ENCODE assay signal across 8 mouse cellular contexts in the genomic region with DNA sequence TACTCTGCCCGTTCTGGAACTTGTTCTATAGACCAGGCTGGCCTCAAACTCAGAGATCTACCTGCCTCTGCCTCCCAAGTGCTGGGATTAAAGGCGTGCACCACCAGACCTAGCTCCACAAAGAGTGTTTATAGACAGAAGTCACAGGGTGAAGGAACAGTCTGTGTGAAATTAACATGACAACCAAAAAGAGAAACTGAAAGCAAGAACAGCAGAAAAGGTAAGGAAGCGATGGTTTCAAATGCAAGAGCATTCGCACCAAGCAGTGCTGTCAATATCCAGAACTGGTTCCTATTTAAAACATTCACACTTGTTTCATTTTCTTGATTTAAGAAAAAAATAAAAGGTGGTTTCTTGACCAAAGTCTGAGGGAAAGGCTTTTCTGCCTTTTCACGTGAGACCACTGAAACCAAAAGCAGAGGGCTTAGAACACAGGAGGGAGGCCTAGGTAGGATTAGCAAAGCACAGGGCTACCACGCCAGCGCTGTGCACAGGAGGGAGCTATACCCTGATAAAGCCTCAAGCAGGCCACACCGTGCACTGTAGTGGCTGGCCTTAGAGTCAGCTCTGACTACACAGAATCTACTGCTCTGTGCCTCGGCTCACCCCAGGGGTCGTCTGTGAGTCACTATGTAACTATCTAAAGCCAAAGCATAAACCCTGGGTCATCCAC. TPM values are rescaled to one million over a fixed set of nuclear protein-coding genes. Genes with fewer than 3 reads are reported as not detected.
DNase-seq lines count a peak whose midpoint lies in the region; ATAC-seq lines count a peak whose summit lies in the region.

No protein-coding gene starts in this region.

- no peak overlapping the region for H3K9ac ChIP-seq in hindbrain, embryonic 11.5 days (ENCODE audit: low read depth, low read length)
- no peak overlapping the region for H3K9ac ChIP-seq in hindbrain, embryonic 16.5 days (ENCODE audit: low read depth, low read length)
- no peak overlapping the region for H3K9ac ChIP-seq in kidney, embryonic 16.5 days (replicated peaks; ENCODE audit: low read length)

- no peak overlapping the region for H3K4me3 ChIP-seq in hindbrain, embryonic 11.5 days (ENCODE audit: low read depth, low read length)
- no peak overlapping the region for H3K4me3 ChIP-seq in hindbrain, embryonic 16.5 days (ENCODE audit: low read length)
- no peak overlapping the region for H3K4me3 ChIP-seq in kidney, embryonic 16.5 days (ENCODE audit: low read length)

- H3K27ac ChIP-seq in hindbrain, embryonic 11.5 days (ENCODE audit: low read depth, low read length), result no peak overlapping the region
- H3K27ac ChIP-seq in hindbrain, embryonic 16.5 days (ENCODE audit: low read depth, low read length), result no peak overlapping the region
- no peak overlapping the region for H3K27ac ChIP-seq in kidney, embryonic 16.5 days (ENCODE audit: low read length)

- ATAC-seq in hindbrain, embryonic 11.5 days (ENCODE audit: low FRiP score), result no peak
- no peak for ATAC-seq in hindbrain, embryonic 16.5 days
- ATAC-seq in kidney, embryonic 16.5 days (ENCODE audit: low FRiP score, low TSS enrichment), result peak; percentile 73
- ATAC-seq in megakaryocyte, adult 5-6 weeks (ENCODE audit: poor library complexity, severe bottlenecking), result peak; percentile 76

- H3K27me3 ChIP-seq in hindbrain, embryonic 11.5 days (ENCODE audit: control insufficient read depth, insufficient read depth, low read length), result no peaks in the 10 kb centered on the region
- H3K27me3 ChIP-seq in hindbrain, embryonic 16.5 days (replicated peaks; ENCODE audit: control insufficient read depth, insufficient read depth, low read length), result no peaks in the 10 kb centered on the region
- no peaks in the 10 kb centered on the region for H3K27me3 ChIP-seq in kidney, embryonic 16.5 days (ENCODE audit: insufficient read depth, low read length)

- no peaks in the 10 kb centered on the region for H3K36me3 ChIP-seq in hindbrain, embryonic 11.5 days (ENCODE audit: control insufficient read depth, insufficient read depth, low read length)
- no peaks in the 10 kb centered on the region for H3K36me3 ChIP-seq in hindbrain, embryonic 16.5 days (ENCODE audit: control insufficient read depth, insufficient read depth, low read length)
- H3K36me3 ChIP-seq in kidney, embryonic 16.5 days (ENCODE audit: insufficient read depth, low read length), result no peaks in the 10 kb centered on the region

- WGBS in hindbrain, embryonic 11.5 days, result 55% methylated on average over 10 of the region's 10 CpGs
- 49% methylated on average over 10 of the region's 10 CpGs for WGBS in hindbrain, embryonic 16.5 days
- 60% methylated on average over 10 of the region's 10 CpGs for WGBS in kidney, embryonic 16.5 days

- no peaks in the 10 kb centered on the region for H3K4me1 ChIP-seq in hindbrain, embryonic 11.5 days (replicated peaks; ENCODE audit: control insufficient read depth, insufficient read depth, low read length)
- H3K4me1 ChIP-seq in hindbrain, embryonic 16.5 days (ENCODE audit: control insufficient read depth, insufficient read depth, low read depth, low read length), result peaks cover 2% of the 10 kb centered on the region; the same call in 1 of the 2 replicates
- H3K4me1 ChIP-seq in kidney, embryonic 16.5 days (ENCODE audit: insufficient read depth, low read length), result peaks cover 19% of the 10 kb centered on the region; the same call in 1 of the 2 replicates

- H3K4me2 ChIP-seq in hindbrain, embryonic 11.5 days (replicated peaks; ENCODE audit: low read depth, low read length), result no peak overlapping the region
- H3K4me2 ChIP-seq in hindbrain, embryonic 16.5 days (ENCODE audit: low read length), result no peak overlapping the region
- no peak overlapping the region for H3K4me2 ChIP-seq in kidney, embryonic 16.5 days (replicated peaks; ENCODE audit: low read depth, low read length)

- no peaks in the 10 kb centered on the region for H3K9me3 ChIP-seq in hindbrain, embryonic 11.5 days (ENCODE audit: control insufficient read depth, low read length)
- H3K9me3 ChIP-seq in hindbrain, embryonic 16.5 days (ENCODE audit: control insufficient read depth, low read length), result no peaks in the 10 kb centered on the region
- no peaks in the 10 kb centered on the region for H3K9me3 ChIP-seq in kidney, embryonic 16.5 days (ENCODE audit: low read length)

- peak; percentile 4 for DNase-seq in hindbrain, embryonic 11.5 days (ENCODE audit: low spot score)
- DNase-seq in Muller cell, postnatal 12 days (ENCODE audit: inconsistent ontology term), result peak; percentile 86
- peak; percentile 34 for DNase-seq in fibroblast of lung, adult 2 months (ENCODE audit: low read depth)
- DNase-seq in frontal cortex, postnatal 14 days (ENCODE audit: low spot score in 2 of 2), result no peak
- no peak for DNase-seq in layer of hippocampus, postnatal 14 days (ENCODE audit: low spot score in 2 of 2)

RNA-seq across cellular contexts. Expression of gene Pias1, which starts 15.5 kb away (rescaled TPM):
- polyA plus RNA-seq in hindbrain, embryonic 11.5 days (2014; fragmentation: Nextera tagmentation; extraction: Ambion mirVana), result 70.8 and 71.5 TPM in 2 replicates
- polyA plus RNA-seq in hindbrain, embryonic 16.5 days (2015; fragmentation: Nextera tagmentation; extraction: Ambion mirVana), result 53.6 and 57.2 TPM in 2 replicates
- polyA plus RNA-seq in kidney, embryonic 16.5 days (2015; fragmentation: Nextera tagmentation; extraction: Ambion mirVana), result 58.2 and 63.7 TPM in 2 replicates
- 92.7 and 96.1 TPM in 2 replicates for total RNA-seq in megakaryocyte, adult 5-6 weeks (2015)
- 43.3 and 47.9 TPM in 2 replicates for total RNA-seq in megakaryocyte, adult 5-6 weeks (2017)
- total RNA-seq in layer of hippocampus, postnatal 14 days (2021), result 10 to 100 TPM; 48.2 to 54.9 TPM

Comparison
In these comparisons a context has a peak if more than half of its experiments do, and no peak if none do; other contexts are left out.
1. ATAC-seq: peak in kidney, embryonic 16.5 days (single experiment) and megakaryocyte, adult 5-6 weeks (single experiment); none in hindbrain, embryonic 11.5 days (single experiment) and hindbrain, embryonic 16.5 days (single experiment).
2. DNase-seq: peak in hindbrain, embryonic 11.5 days (single experiment), Muller cell, postnatal 12 days (single experiment) and fibroblast of lung, adult 2 months (single experiment); none in frontal cortex, postnatal 14 days (0 of 2) and layer of hippocampus, postnatal 14 days (0 of 2).